Mouse (Mus musculus) kidney, embryonic 16.5 days (tissue): ENCODE measurements around the gene Hip1r. TPM values are rescaled to one million over a fixed set of nuclear protein-coding genes. Genes with fewer than 3 reads are reported as not detected.

Experiments
- ATAC-seq: fragments of 200-750 bp; cut with Nextera tagmentation; 2 replicates; pipeline ENCODE4 v1.8.0; 2017; ENCODE audit warnings: moderate TSS enrichment; ENCODE audit not compliant: low FRiP score, low TSS enrichment
- H3K27ac ChIP-seq: fragments of 300-500 bp; sonication (generic); 2 replicates; pipeline ENCODE4 v1.5.1; 2014; ENCODE audit warnings: low read length
- H3K27me3 ChIP-seq: fragments of 300-500 bp; sonication (generic); 2 replicates; pipeline ENCODE4 v1.6.1; 2014; ENCODE audit warnings: low read length, control low read depth, mixed read lengths; ENCODE audit not compliant: insufficient read depth
- H3K36me3 ChIP-seq: fragments of 300-500 bp; sonication (generic); 2 replicates; pipeline ENCODE4 v1.6.1; 2014; ENCODE audit warnings: low read length, control low read depth, mixed read lengths; ENCODE audit not compliant: insufficient read depth
- H3K4me1 ChIP-seq: fragments of 300-500 bp; sonication (generic); 2 replicates; pipeline ENCODE4 v1.6.1; 2014; ENCODE audit warnings: low read length, control low read depth, mixed read lengths; ENCODE audit not compliant: insufficient read depth
- H3K4me2 ChIP-seq: fragments of 300-500 bp; sonication (generic); replicated peaks from 2 replicates; pipeline ENCODE4 v1.6.1; 2014; ENCODE audit warnings: low read depth, low read length
- H3K4me3 ChIP-seq: fragments of 300-500 bp; sonication (generic); 2 replicates; pipeline ENCODE4 v1.5.1; 2014; ENCODE audit warnings: mild to moderate bottlenecking, low read length
- H3K9ac ChIP-seq: fragments of 300-500 bp; sonication (generic); replicated peaks from 2 replicates; pipeline ENCODE4 v1.6.1; 2014; ENCODE audit warnings: low read length
- H3K9me3 ChIP-seq: fragments of 300-500 bp; sonication (generic); 2 replicates; pipeline ENCODE4 v1.6.1; 2016; ENCODE audit warnings: low read length, control low read depth
- WGBS: fragments of 180-500 bp; shearing (Covaris S2); extraction: QIAGEN DNeasy Blood & Tissue Kit; methylation state at CpG from one replicate; pipeline ENCODE4 v1.1.7; 2014; 5-methylcytosine and 5-hydroxymethylcytosine counted together
- polyA plus RNA-seq: library from polyadenylated mRNA; unstranded; fragments of >200 nt; fragmentation: Nextera tagmentation; extraction: Ambion mirVana; gene quantifications from 2 replicates; pipeline ENCODE4 v1.2.1, GENCODE M21; 2015

Gene Hip1r
- polyA plus RNA-seq, 1 experiment from 2014 or later, result 23.1 TPM

DNA sequence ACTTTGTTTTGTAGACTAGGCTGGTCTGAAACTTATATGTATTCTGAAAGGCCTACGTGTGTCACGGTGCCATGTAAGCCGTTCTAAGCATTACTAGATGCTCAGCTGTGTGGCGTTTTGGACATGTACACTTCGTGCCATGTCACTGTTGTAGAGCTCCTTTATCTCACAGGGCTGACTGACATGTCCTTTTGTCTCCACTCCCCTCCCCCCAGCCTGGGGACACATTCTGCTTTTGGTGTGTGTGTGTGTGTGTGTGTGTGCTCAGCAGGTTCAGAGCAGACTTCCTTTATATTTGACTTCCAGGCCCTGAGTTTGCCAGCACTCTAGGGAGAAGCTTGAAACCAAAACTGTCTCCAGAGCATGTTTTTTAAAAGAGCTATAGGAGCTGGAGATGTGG, 63.4 kb downstream of the Hip1r start:
- H3K9me3 ChIP-seq, result no peaks in the 10 kb centered on the region
- no peak for ATAC-seq
- H3K4me1 ChIP-seq, result no peaks in the 10 kb centered on the region
- H3K27ac ChIP-seq, result no peak overlapping the region
- H3K4me2 ChIP-seq, result no peak overlapping the region
- no peaks in the 10 kb centered on the region for H3K36me3 ChIP-seq
- no peaks in the 10 kb centered on the region for H3K27me3 ChIP-seq
- WGBS, result 80% methylated on average over 5 of the region's 5 CpGs
- H3K4me3 ChIP-seq, result no peak overlapping the region
- no peak overlapping the region for H3K9ac ChIP-seq

DNA sequence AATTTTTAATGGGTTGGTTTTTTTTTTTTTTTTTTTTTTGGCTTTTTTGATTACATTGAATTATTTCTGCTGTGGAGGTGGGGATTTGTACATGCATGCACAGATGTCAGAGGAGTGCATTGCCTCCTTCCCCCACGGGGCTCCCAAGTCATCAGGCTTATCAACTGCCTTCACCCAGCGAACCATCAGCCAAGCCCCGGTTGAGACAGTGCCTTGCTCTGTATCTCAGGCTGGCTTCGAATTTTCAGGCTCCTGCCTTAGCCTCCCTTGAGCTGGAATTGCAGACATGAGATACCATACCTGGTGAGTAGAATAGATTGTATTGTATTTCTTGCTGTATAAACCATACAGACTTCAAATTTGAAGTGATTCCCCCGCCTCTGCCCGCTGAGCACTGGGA, 66.2 kb downstream of the Hip1r start:
- Histone ChIP-seq H3K9me3 (no peaks in the 10 kb centered on the region), H3K4me2 (no peak overlapping the region), H3K4me3 (no peak overlapping the region), H3K36me3 (no peaks in the 10 kb centered on the region), H3K27me3 (no peaks in the 10 kb centered on the region), H3K4me1 (0 out of 2 replicates have a peak, but pooled peaks cover 8% of the 10 kb centered on the region), H3K27ac (no peak overlapping the region), H3K9ac (no peak overlapping the region)
- WGBS, result 88% methylated on average over 6 of the region's 6 CpGs
- ATAC-seq, result no peak

DNA sequence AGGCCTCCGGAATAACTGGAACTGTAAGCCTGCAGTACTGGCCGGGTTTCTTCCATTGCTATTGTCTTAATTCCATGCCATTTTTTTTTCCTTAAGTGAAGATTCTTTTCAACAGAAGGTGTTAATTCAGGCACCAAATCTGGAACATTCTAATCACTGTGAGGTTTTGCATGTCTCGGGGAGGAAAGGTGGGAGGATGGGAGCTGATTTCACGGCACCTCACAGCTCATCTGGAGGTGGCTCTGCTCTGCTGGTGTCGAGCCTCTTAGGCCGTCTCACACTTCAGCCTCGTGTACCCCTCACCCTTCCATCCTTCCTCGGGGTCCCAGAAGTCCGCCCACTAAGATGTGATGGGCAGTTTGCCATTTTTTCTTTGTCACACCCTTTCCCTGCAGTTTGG, 67.7 kb downstream of the Hip1r start:
- no peak overlapping the region for H3K27ac ChIP-seq
- no peaks in the 10 kb centered on the region for H3K27me3 ChIP-seq
- H3K36me3 ChIP-seq, result no peaks in the 10 kb centered on the region
- H3K4me2 ChIP-seq, result no peak overlapping the region
- no peak overlapping the region for H3K4me3 ChIP-seq
- no peak overlapping the region for H3K9ac ChIP-seq
- 0 out of 2 replicates have a peak, but pooled peaks cover 8% of the 10 kb centered on the region for H3K4me1 ChIP-seq
- ATAC-seq, result no peak
- H3K9me3 ChIP-seq, result no peaks in the 10 kb centered on the region
- WGBS, result 48% methylated on average over 9 of the region's 9 CpGs

DNA sequence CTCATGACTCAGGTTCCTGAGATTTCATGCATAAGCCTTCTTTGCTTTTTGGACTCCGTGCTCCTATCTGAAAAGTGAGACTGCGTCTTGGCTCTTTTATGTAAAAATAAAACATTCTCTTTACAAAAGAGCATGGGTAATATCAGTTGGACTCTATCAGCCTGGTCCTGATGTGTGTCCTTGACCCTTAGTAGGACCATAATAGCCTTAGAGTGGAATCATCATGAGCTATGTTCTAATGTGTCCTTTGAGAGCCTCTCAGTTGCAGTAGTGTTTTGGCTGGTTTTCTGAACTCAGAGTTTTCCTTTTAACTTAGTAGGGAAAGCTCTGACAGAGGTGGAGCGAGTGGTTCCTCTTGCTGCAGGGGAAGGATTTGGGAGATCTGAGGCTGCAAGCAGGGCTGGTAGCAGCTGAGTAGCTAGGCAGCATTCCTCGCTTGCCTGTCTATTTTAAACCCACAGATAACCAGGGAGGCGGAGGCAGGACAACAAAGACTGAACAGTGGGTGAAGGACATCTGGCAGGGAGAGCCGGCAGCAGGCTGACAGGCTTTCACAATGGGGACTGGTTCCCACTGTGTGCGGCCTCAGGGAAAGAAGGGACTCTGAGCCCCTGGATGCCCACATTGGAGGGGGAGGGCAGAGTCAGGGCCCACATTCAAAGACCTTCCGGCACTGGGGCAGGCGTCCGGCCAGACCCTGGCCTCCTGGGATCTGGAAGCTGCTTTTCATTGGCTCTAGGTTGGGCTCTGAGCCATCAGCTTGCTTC, 70.0 kb downstream of the Hip1r start:
- Histone ChIP-seq H3K9me3 (no peaks in the 10 kb centered on the region), H3K9ac (0 out of 2 replicates have a peak overlapping the region, but pooled peaks have one; percentile 11), H3K27me3 (no peaks in the 10 kb centered on the region), H3K36me3 (no peaks in the 10 kb centered on the region), H3K27ac (peak overlapping the region; percentile 24; the same call in 1 of the 2 replicates), H3K4me1 (peaks cover 8% of the 10 kb centered on the region; the same call in 1 of the 2 replicates), H3K4me2 (no peak overlapping the region), H3K4me3 (no peak overlapping the region)
- ATAC-seq, result no peak
- WGBS, result 69% methylated on average over 10 of the region's 10 CpGs

DNA sequence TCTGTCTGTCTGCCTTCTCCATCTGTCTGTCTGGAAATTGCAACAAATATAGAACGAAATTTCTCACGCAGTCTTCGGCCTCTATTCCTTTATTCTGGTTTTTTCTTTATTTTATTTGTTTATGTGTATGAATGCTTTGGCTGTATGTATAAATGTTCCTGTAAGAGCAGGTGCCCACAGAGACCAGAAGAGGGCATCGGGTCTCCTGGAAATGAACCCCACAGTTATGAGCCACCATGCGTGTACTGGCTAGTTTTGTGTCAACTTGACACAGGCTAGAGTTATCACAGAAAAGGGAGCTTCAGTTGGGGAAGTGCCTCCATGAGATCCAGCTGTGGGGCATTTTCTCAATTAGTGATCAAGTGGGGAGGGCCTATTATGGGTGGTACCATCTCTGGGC, 70.6 kb downstream of the Hip1r start:
- Histone ChIP-seq H3K4me3 (no peak overlapping the region), H3K4me2 (no peak overlapping the region), H3K9ac (no peak overlapping the region), H3K36me3 (no peaks in the 10 kb centered on the region), H3K27ac (no peak overlapping the region), H3K4me1 (peaks cover 8% of the 10 kb centered on the region; the same call in 1 of the 2 replicates), H3K27me3 (no peaks in the 10 kb centered on the region), H3K9me3 (no peaks in the 10 kb centered on the region)
- no peak for ATAC-seq
- WGBS, result 89% methylated on average over 5 of the region's 5 CpGs

DNA sequence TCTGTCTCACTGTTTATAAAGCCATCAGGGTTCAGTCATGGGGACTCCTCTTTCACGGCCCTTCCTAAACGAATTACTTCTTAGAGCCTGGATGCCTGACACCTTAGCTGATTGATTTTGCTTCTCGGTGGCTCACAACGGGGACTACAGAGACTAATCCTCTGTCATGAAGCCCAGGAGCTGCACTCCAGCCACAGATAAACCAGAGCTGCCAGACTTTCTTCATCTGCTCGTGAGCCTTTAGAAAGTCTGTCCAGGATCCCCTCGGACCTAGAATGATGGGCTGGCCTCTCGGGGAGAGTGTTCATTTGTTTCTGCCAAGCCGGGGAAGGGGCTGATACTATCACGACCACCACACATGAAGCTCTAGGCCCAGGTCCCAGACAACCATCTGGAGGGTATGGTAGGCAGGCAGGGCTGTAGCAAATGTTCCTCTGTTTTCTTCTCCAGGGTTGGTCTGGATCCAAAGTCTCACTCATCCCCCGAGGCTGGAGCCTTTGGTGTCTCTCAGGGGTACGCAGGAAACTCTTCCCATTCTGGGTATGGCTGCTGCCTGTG, 72.1 kb downstream of the Hip1r start:
- H3K9ac ChIP-seq, result no peak overlapping the region; the same call in 1 of the 2 replicates
- no peak overlapping the region for H3K4me3 ChIP-seq
- no peaks in the 10 kb centered on the region for H3K36me3 ChIP-seq
- H3K27me3 ChIP-seq, result no peaks in the 10 kb centered on the region
- H3K27ac ChIP-seq, result no peak overlapping the region
- no peak for ATAC-seq
- 39% methylated on average over 11 of the region's 11 CpGs for WGBS
- no peak overlapping the region for H3K4me2 ChIP-seq
- peaks cover 21% of the 10 kb centered on the region for H3K4me1 ChIP-seq
- no peaks in the 10 kb centered on the region for H3K9me3 ChIP-seq

DNA sequence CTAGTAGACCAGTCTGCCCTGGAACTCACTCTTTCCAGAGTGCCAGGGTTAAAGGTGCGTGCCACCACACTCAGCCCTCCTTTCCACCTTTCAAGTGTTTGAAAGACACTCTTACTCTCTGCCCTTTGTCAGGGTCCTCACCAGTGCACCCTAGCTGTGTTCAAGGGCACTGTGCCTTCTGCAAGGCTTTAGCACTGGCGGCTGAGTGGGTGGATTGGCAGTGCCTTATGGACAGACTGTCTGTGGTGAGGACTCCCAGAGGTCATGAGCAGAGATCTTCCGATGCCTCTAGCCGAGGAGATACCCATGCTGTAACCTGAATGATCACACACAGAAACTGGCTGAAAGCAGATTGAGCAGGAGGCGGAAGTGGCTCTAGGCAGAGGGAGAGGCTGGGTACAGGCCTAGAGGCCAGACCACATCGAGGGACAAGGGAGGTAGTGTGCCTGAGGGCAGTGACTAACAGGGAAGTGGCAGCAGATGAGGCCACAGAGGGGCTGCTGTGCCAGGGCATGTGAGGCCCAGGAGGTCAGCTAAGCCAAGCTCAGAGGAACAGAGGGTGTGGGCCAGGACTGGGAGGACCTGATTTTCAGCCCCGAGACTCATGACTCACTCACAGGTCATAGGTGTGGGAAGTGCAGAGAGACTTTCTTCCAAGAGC, 73.4 kb downstream of the Hip1r start:
- H3K4me2 ChIP-seq, result no peak overlapping the region
- no peak overlapping the region for H3K9ac ChIP-seq
- 73% methylated on average over 7 of the region's 7 CpGs for WGBS
- ATAC-seq, result peak; percentile 57
- no peaks in the 10 kb centered on the region for H3K27me3 ChIP-seq
- H3K36me3 ChIP-seq, result no peaks in the 10 kb centered on the region
- H3K9me3 ChIP-seq, result no peaks in the 10 kb centered on the region
- H3K4me1 ChIP-seq, result peaks cover 26% of the 10 kb centered on the region
- H3K27ac ChIP-seq, result peak overlapping the region; percentile 65
- H3K4me3 ChIP-seq, result no peak overlapping the region

DNA sequence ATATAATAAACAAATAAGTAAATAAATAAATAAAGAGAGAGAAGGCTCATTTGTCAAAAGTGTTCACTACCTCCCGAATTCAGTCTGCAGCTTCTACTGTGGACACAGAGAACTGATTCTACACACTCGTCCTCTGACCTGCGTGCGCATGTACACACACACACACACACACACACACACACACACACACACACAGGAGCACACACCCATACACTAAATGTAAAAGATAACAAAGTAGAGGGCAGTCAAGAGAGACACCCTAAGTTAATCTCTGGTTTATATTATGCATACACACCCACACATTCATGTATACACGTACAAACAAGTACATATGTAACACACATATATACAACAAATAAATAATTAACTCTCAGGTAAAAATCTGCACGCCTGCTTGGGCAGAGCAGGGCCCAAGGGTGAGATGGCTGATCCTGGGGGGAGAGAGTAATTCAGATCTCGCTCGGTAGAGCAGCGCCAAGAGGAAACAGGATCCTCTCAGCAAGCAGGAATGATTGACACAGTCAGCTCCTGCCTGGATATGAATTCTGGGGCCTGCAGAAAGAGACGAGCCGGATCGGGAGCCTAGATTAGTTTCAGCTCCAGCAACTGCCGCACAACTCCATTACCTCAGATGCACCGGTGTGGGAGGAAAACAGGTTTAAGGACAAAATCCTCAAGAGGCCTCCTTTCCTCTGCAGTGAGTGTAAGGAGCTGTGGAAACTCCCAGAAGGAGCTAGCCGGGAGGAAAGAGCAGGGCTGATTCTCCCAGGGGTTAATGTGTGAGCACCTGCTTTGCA, 76.0 kb downstream of the Hip1r start:
- H3K4me2 ChIP-seq, result no peak overlapping the region
- peaks cover 22% of the 10 kb centered on the region for H3K4me1 ChIP-seq
- H3K9me3 ChIP-seq, result no peaks in the 10 kb centered on the region
- H3K36me3 ChIP-seq, result no peaks in the 10 kb centered on the region
- peak; percentile 74; the same call in 1 of the 2 replicates for ATAC-seq
- peak overlapping the region; percentile 72 for H3K27ac ChIP-seq
- 41% methylated on average over 15 of the region's 15 CpGs for whole genome bisulfite sequencing
- peak overlapping the region; percentile 61; the same call in 1 of the 2 replicates for H3K9ac ChIP-seq
- no peaks in the 10 kb centered on the region for H3K27me3 ChIP-seq
- no peak overlapping the region for H3K4me3 ChIP-seq
